Mouse (Mus musculus) inflammation-experienced regulatory T-cells (primary cell): Measurements from ENCODE around the gene Prr15. TPM values are rescaled to one million over a fixed set of nuclear protein-coding genes. Genes with fewer than 3 reads are reported as not detected.

Experiments used
- polyA plus RNA-seq, 2 experiments: library from polyadenylated mRNA; unstranded; fragments of 100-300 nt; shearing (Covaris generic); gene quantifications; one replicate each; pipeline ENCODE4 v1.2.1; 2017

Gene Prr15
- under 1 TPM; 0.37 to 0.98 TPM for polyA plus RNA-seq

GRCm38 (mm10) chr6:54325246-54325885 is at the start of gene Prr15:
Gene Prr15, plus strand, starts transcription at chr6:54325835.

Other genes with a start within 250 kb of the Prr15 start
- 1 to 10 TPM in 1 of 2 experiments, under 1 TPM in 1; 0.29 to 1.4 TPM for gene Wipf3, start 103.8 kb downstream of the Prr15 start, polyA plus RNA-seq
- gene Scrn1, start 240.7 kb downstream of the Prr15 start, polyA plus RNA-seq: under 1 TPM; 0.55 to 0.76 TPM